In genomic region chr12:108004701-108005487, GRCm38 (mm10) we compare ENCODE assay signal across 7 mouse cellular contexts. TPM values are rescaled to one million over a fixed set of nuclear protein-coding genes. Genes with fewer than 3 reads are reported as not detected.
DNase-seq lines count a peak whose midpoint lies in the region; ATAC-seq and TF ChIP-seq lines count a peak whose summit lies in the region.

No protein-coding gene starts in this region.

- H3K4me3 ChIP-seq in lung, postnatal 0 days (ENCODE audit: low read depth, low read length) = peak overlapping the region; percentile 15
- H3K4me3 ChIP-seq in forebrain, postnatal 0 days (ENCODE audit: low read depth, low read length) = peak overlapping the region; percentile 35
- H3K4me3 ChIP-seq in midbrain, embryonic 11.5 days (ENCODE audit: low read depth, low read length) = peak overlapping the region; percentile 25

- no peaks in the 10 kb centered on the region for H3K9me3 ChIP-seq in lung, postnatal 0 days (ENCODE audit: low read length)
- no peaks in the 10 kb centered on the region for H3K9me3 ChIP-seq in forebrain, postnatal 0 days (ENCODE audit: low read length)
- no peaks in the 10 kb centered on the region for H3K9me3 ChIP-seq in midbrain, embryonic 11.5 days (ENCODE audit: control insufficient read depth, low read length)

- H3K9ac ChIP-seq in lung, postnatal 0 days (replicated peaks; ENCODE audit: low read depth) = no peak overlapping the region
- peak overlapping the region; percentile 45 for H3K9ac ChIP-seq in forebrain, postnatal 0 days
- peak overlapping the region; percentile 51 for H3K9ac ChIP-seq in midbrain, embryonic 11.5 days (ENCODE audit: low read length)

- no peak for TF ChIP-seq CTCF in lung, postnatal 0 days (IDR thresholded peaks at IDR 0.05)
- no peak for TF ChIP-seq CTCF in forebrain, postnatal 0 days (IDR thresholded peaks at IDR 0.05; ENCODE audit: low read depth)

- peaks cover 38% of the 10 kb centered on the region for H3K27me3 ChIP-seq in lung, postnatal 0 days (replicated peaks; ENCODE audit: insufficient read depth, low read length)
- no peaks in the 10 kb centered on the region for H3K27me3 ChIP-seq in forebrain, postnatal 0 days (ENCODE audit: insufficient read depth, low read length)
- peaks cover 10% of the 10 kb centered on the region for H3K27me3 ChIP-seq in midbrain, embryonic 11.5 days (ENCODE audit: control insufficient read depth, insufficient read depth, low read length)

- TF ChIP-seq EP300 in lung, postnatal 0 days (IDR thresholded peaks at IDR 0.05) = no peak

- H3K36me3 ChIP-seq in lung, postnatal 0 days (ENCODE audit: insufficient read depth, low read length) = no peaks in the 10 kb centered on the region
- H3K36me3 ChIP-seq in forebrain, postnatal 0 days (ENCODE audit: insufficient read depth) = no peaks in the 10 kb centered on the region
- H3K36me3 ChIP-seq in midbrain, embryonic 11.5 days (ENCODE audit: control insufficient read depth, insufficient read depth, low read length) = no peaks in the 10 kb centered on the region

- no peak for ATAC-seq in lung, postnatal 0 days
- ATAC-seq in forebrain, postnatal 0 days = no peak
- ATAC-seq in midbrain, embryonic 11.5 days (ENCODE audit: low FRiP score) = peak; percentile 38

- no peak for DNase-seq in lung, postnatal 0 days (ENCODE audit: low spot score)
- no peak for DNase-seq in lung, postnatal 36 days
- DNase-seq in forebrain, postnatal 0 days = peak; percentile 9
- peak; percentile 93 for DNase-seq in midbrain, embryonic 11.5 days (ENCODE audit: low spot score, missing footprints)
- peak; percentile 64 for DNase-seq in thymus, postnatal 14 days
- DNase-seq in adrenal gland, postnatal 4 days (ENCODE audit: low spot score in 2 of 2) = no peak
- no peak for DNase-seq in right cerebral cortex, postnatal 25 days

- peak overlapping the region; percentile 99 for H3K4me2 ChIP-seq in lung, postnatal 0 days (replicated peaks; ENCODE audit: low read depth, low read length)
- H3K4me2 ChIP-seq in forebrain, postnatal 0 days (ENCODE audit: low read depth) = peak overlapping the region; percentile 88
- H3K4me2 ChIP-seq in midbrain, embryonic 11.5 days = peak overlapping the region; percentile 79

- 2% methylated on average over 39 of the region's 43 CpGs for WGBS in lung, postnatal 0 days
- 2% methylated on average over 43 of the region's 43 CpGs for WGBS in forebrain, postnatal 0 days
- WGBS in midbrain, embryonic 11.5 days = under 1% methylated on average over 43 of the region's 43 CpGs

- H3K27ac ChIP-seq in lung, postnatal 0 days (ENCODE audit: low read length) = no peak overlapping the region
- H3K27ac ChIP-seq in forebrain, postnatal 0 days (ENCODE audit: low read depth, low read length) = no peak overlapping the region; the same call in 1 of the 2 replicates
- H3K27ac ChIP-seq in midbrain, embryonic 11.5 days (ENCODE audit: low read depth, low read length) = no peak overlapping the region

- H3K4me1 ChIP-seq in lung, postnatal 0 days (ENCODE audit: insufficient read depth, low read depth, low read length) = 0 out of 2 replicates have a peak, but pooled peaks cover 4% of the 10 kb centered on the region
- H3K4me1 ChIP-seq in forebrain, postnatal 0 days (ENCODE audit: insufficient read depth) = peaks cover 4% of the 10 kb centered on the region; the same call in 1 of the 2 replicates
- H3K4me1 ChIP-seq in midbrain, embryonic 11.5 days (ENCODE audit: control insufficient read depth, insufficient read depth, low read length) = peaks cover 19% of the 10 kb centered on the region

RNA-seq across cellular contexts. Expression of gene Bcl11b, which starts 1.5 kb away (rescaled TPM):
- 0.44 and 0.46 TPM in 2 replicates for polyA plus RNA-seq in lung, postnatal 0 days (2015; fragmentation: Nextera tagmentation; extraction: Ambion mirVana)
- total RNA-seq in forebrain, postnatal 0 days (2014; rRNA removed) = 103 and 122 TPM in 2 replicates
- polyA plus RNA-seq in forebrain, postnatal 0 days (2015; fragmentation: Nextera tagmentation; extraction: Ambion mirVana) = 45.4 and 70.1 TPM in 2 replicates
- 4.5 and 6.3 TPM in 2 replicates for polyA plus RNA-seq in midbrain, embryonic 11.5 days (2014; fragmentation: Nextera tagmentation; extraction: Ambion mirVana)
- 1 to 10 TPM; 1.4 to 2.2 TPM for total RNA-seq in adrenal gland, postnatal 4 days (2021)

Comparison
In these comparisons a context has a peak if more than half of its experiments do, and no peak if none do; other contexts are left out.
1. DNase-seq: peak in forebrain, postnatal 0 days (single experiment), midbrain, embryonic 11.5 days (single experiment) and thymus, postnatal 14 days (single experiment); none in lung, postnatal 0 days (single experiment), lung, postnatal 36 days (single experiment), adrenal gland, postnatal 4 days (0 of 2) and right cerebral cortex, postnatal 25 days (single experiment).
2. Peak in every context shown above with its lines, with median percentiles within 50 percentile points of each other: H3K4me2 ChIP-seq and H3K4me3 ChIP-seq.